Mouse (Mus musculus) midbrain, embryonic 14.5 days (tissue): Measurements from ENCODE around the gene Kcnk4. TPM values are rescaled to one million over a fixed set of nuclear protein-coding genes. Genes with fewer than 3 reads are reported as not detected.

Source experiments
- ATAC-seq: fragments of 200-750 bp; cut with Nextera tagmentation; 2 replicates; pipeline ENCODE4 v1.8.0; 2017; ENCODE audit warnings: moderate number of reproducible peaks, moderate library complexity; ENCODE audit not compliant: low FRiP score, low TSS enrichment
- DNase-seq: peaks from one replicate; pipeline ENCODE4 v3.0.0-alpha.2; 2015
- H3K27ac ChIP-seq: fragments of 300-500 bp; sonication (generic); replicated peaks from 2 replicates; pipeline ENCODE4 v1.5.1; 2014; ENCODE audit warnings: mild to moderate bottlenecking, low read depth, low read length, moderate library complexity
- H3K27me3 ChIP-seq: fragments of 300-500 bp; sonication (generic); 2 replicates; pipeline ENCODE4 v1.6.1; 2014; ENCODE audit warnings: low read length, control low read depth, mixed read lengths; ENCODE audit not compliant: control insufficient read depth, insufficient read depth
- H3K36me3 ChIP-seq: fragments of 300-500 bp; sonication (generic); 2 replicates; pipeline ENCODE4 v1.6.1; 2014; ENCODE audit warnings: low read length, control low read depth; ENCODE audit not compliant: control insufficient read depth, insufficient read depth
- H3K4me1 ChIP-seq: fragments of 300-500 bp; sonication (generic); 2 replicates; pipeline ENCODE4 v1.6.1; 2014; ENCODE audit warnings: mild to moderate bottlenecking, antibody characterized with exemption, low read length, control low read depth; ENCODE audit not compliant: control insufficient read depth, insufficient read depth
- H3K4me2 ChIP-seq: fragments of 300-500 bp; sonication (generic); 2 replicates; pipeline ENCODE4 v1.6.1; 2014; ENCODE audit warnings: mild to moderate bottlenecking, low read length, moderate library complexity
- H3K4me3 ChIP-seq: fragments of 300-500 bp; sonication (generic); replicated peaks from 2 replicates; pipeline ENCODE4 v1.5.1; 2014; ENCODE audit warnings: low read depth, low read length
- H3K9ac ChIP-seq: fragments of 300-500 bp; sonication (generic); replicated peaks from 2 replicates; pipeline ENCODE4 v1.6.1; 2014; ENCODE audit warnings: mild to moderate bottlenecking, low read length, moderate library complexity
- H3K9me3 ChIP-seq: fragments of 300-500 bp; sonication (generic); 2 replicates; pipeline ENCODE4 v1.6.1; 2016; ENCODE audit warnings: low read length, control low read depth, mixed read lengths; ENCODE audit not compliant: control insufficient read depth
- WGBS: fragments of 180-500 bp; shearing (Covaris S2); extraction: QIAGEN DNeasy Blood & Tissue Kit; methylation state at CpG from one replicate; pipeline ENCODE4 v1.1.7; 2014; 5-methylcytosine and 5-hydroxymethylcytosine counted together
- polyA plus RNA-seq: library from polyadenylated mRNA; unstranded; fragments of >200 nt; fragmentation: Nextera tagmentation; extraction: Ambion mirVana; gene quantifications from 2 replicates; pipeline ENCODE4 v1.2.1, GENCODE M21; 2014

The Kcnk4 gene
- polyA plus RNA-seq, result 1.9 and 3.4 TPM in 2 replicates

- Histone ChIP-seq H3K4me2 (peak within 1 kb of the TSS; percentile 68), H3K27ac (no peak within 1 kb of the TSS), H3K4me3 (peak within 1 kb of the TSS; percentile 39), H3K36me3 (peaks cover 9% of the 10 kb centered on the region; the same call in 1 of the 2 replicates), H3K9me3 (no peaks in the 10 kb centered on the region), H3K27me3 (peaks cover 59% of the 10 kb centered on the region), H3K9ac (peak within 1 kb of the TSS; percentile 45; the same call in 1 of the 2 replicates), H3K4me1 (peaks cover 13% of the 10 kb centered on the region)
- 12% methylated on average over 23 of the region's 23 CpGs for WGBS
- ATAC-seq (no peak), DNase-seq (no peak)
These were observed at the start of gene Kcnk4 for GRCm38 (mm10) chr19:6934195-6934977. TSS of gene Kcnk4 (minus strand) at chr19:6934515.

- ATAC-seq, result no peak
- H3K4me1 ChIP-seq, result peaks cover 33% of the 10 kb centered on the region
- H3K4me3 ChIP-seq, result no peak overlapping the region
- H3K9me3 ChIP-seq, result no peaks in the 10 kb centered on the region
- 63% methylated on average over 5 of the region's 5 CpGs for WGBS
- H3K27me3 ChIP-seq, result no peaks in the 10 kb centered on the region
- no peak overlapping the region for H3K27ac ChIP-seq
- no peak overlapping the region for H3K4me2 ChIP-seq
- H3K9ac ChIP-seq, result no peak overlapping the region
- no peak for DNase-seq
- H3K36me3 ChIP-seq, result peaks cover 13% of the 10 kb centered on the region
These were observed 49.3 kb upstream of the Kcnk4 start for GRCm38 (mm10) chr19:6983621-6984020.

- Histone ChIP-seq H3K4me1 (peaks cover 38% of the 10 kb centered on the region), H3K27me3 (no peaks in the 10 kb centered on the region), H3K27ac (no peak overlapping the region), H3K9ac (no peak overlapping the region), H3K4me2 (0 out of 2 replicates have a peak overlapping the region, but pooled peaks have one; percentile 75), H3K36me3 (peaks cover 33% of the 10 kb centered on the region), H3K9me3 (no peaks in the 10 kb centered on the region), H3K4me3 (no peak overlapping the region)
- WGBS, result 91% methylated on average over 4 of the region's 4 CpGs
- no peak for DNase-seq
- ATAC-seq, result no peak
These were observed 47.1 kb upstream of the Kcnk4 start for GRCm38 (mm10) chr19:6981465-6981864.

- ATAC-seq (peak; percentile 90), DNase-seq (peak; percentile 100)
- Histone ChIP-seq H3K4me2 (peak within 1 kb of the TSS; percentile 75), H3K27ac (peak within 1 kb of the TSS; percentile 96), H3K4me3 (peak within 1 kb of the TSS; percentile 66), H3K27me3 (no peaks in the 10 kb centered on the region), H3K4me1 (peaks cover 40% of the 10 kb centered on the region), H3K36me3 (peaks cover 34% of the 10 kb centered on the region), H3K9me3 (no peaks in the 10 kb centered on the region), H3K9ac (peak within 1 kb of the TSS; percentile 75)
- 2% methylated on average over 38 of the region's 38 CpGs for WGBS
These were observed 46.2 kb upstream of the Kcnk4 start, which contains the start of gene Fkbp2 for GRCm38 (mm10) chr19:6980381-6981093. TSS of gene Fkbp2 (minus strand) at chr19:6980501.

- peak; percentile 98 for DNase-seq
- under 1% methylated on average over 59 of the region's 59 CpGs for whole genome bisulfite sequencing
- Histone ChIP-seq H3K27ac (peak overlapping the region; percentile 96), H3K36me3 (peaks cover 27% of the 10 kb centered on the region), H3K9me3 (no peaks in the 10 kb centered on the region), H3K4me2 (peak overlapping the region; percentile 75), H3K9ac (peak overlapping the region; percentile 75), H3K27me3 (no peaks in the 10 kb centered on the region), H3K4me1 (peaks cover 40% of the 10 kb centered on the region), H3K4me3 (peak overlapping the region; percentile 66)
- peak; percentile 89 for ATAC-seq
These were observed 45.4 kb upstream of the Kcnk4 start for GRCm38 (mm10) chr19:6979486-6980380.

- 10% methylated on average over 11 of the region's 11 CpGs for WGBS
- DNase-seq (peak; percentile 32), ATAC-seq (no peak)
- Histone ChIP-seq H3K9me3 (no peaks in the 10 kb centered on the region), H3K4me2 (peak overlapping the region; percentile 75), H3K27ac (peak overlapping the region; percentile 96), H3K9ac (peak overlapping the region; percentile 75), H3K4me3 (peak overlapping the region; percentile 66), H3K36me3 (peaks cover 27% of the 10 kb centered on the region), H3K4me1 (peaks cover 40% of the 10 kb centered on the region), H3K27me3 (no peaks in the 10 kb centered on the region)
These were observed 44.7 kb upstream of the Kcnk4 start for GRCm38 (mm10) chr19:6979001-6979479.

- peaks cover 26% of the 10 kb centered on the region for H3K36me3 ChIP-seq
- peak overlapping the region; percentile 96; the same call in 1 of the 2 replicates for H3K27ac ChIP-seq
- peak overlapping the region; percentile 75 for H3K4me2 ChIP-seq
- H3K4me3 ChIP-seq, result peak overlapping the region; percentile 66
- H3K9ac ChIP-seq, result peak overlapping the region; percentile 75; the same call in 1 of the 2 replicates
- peaks cover 40% of the 10 kb centered on the region for H3K4me1 ChIP-seq
- no peak for ATAC-seq
- WGBS, result 57% methylated on average over 3 of the region's 3 CpGs
- DNase-seq, result no peak
- H3K27me3 ChIP-seq, result no peaks in the 10 kb centered on the region
- H3K9me3 ChIP-seq, result no peaks in the 10 kb centered on the region
These were observed 44.3 kb upstream of the Kcnk4 start for GRCm38 (mm10) chr19:6978639-6978974.
